Mouse (Mus musculus) left cerebral cortex, adult 8-10 months (tissue): ENCODE results near the gene Mgst2. TPM values are rescaled to one million over a fixed set of nuclear protein-coding genes. Genes with fewer than 3 reads are reported as not detected.

Experiments used
- DNase-seq, 2 experiments: peaks; one replicate each; pipeline ENCODE4 v3.0.0; 2022; ENCODE audit warnings: low spot score in 2 of 2
- total RNA-seq, 4 experiments: library from RNA; stranded (reverse); gene quantifications; 2 replicates each; pipeline ENCODE4 v1.2.4; 2022

Gene Mgst2
- total RNA-seq, 4 experiments from 2014 or later, result 0.72 TPM; not detected in 3

DNA sequence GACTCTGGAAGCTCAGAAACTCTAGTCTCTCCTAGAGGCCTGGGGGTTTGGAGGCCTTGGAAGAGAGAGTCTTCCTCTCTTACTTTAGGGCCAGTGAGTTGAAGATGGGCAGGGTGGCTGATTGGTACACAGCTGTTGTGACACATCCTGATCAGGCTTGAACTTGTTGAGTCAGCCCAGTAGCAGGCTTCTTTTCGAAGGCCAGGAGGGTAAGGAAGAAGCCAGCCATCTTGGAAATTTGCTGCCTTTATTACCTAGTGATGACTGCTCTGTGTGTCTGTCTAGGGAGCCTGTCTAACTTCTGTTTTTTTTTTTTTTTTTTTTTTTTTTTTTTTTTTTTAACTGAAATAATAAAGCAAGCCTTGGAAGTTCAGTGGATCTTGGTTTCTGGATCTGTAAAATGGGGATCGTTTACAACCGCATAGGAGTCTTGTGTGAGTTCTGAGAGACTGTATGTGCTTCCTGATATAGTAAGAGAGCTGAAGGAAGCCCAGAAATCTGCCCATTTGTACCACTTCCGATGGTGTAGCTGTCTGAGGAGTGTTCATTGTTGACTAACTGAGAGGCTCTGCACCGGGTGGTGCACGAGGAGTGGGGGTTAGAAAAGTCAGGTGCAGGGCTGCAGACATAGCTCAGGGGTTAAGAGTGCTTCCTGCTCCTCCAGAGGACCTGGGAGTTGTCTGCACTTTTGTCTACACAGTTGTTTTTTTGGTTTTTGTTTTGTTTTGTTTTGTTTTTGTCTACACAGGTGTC lies 5.7 kb upstream of the Mgst2 start:
- DNase-seq, result no peak

DNA sequence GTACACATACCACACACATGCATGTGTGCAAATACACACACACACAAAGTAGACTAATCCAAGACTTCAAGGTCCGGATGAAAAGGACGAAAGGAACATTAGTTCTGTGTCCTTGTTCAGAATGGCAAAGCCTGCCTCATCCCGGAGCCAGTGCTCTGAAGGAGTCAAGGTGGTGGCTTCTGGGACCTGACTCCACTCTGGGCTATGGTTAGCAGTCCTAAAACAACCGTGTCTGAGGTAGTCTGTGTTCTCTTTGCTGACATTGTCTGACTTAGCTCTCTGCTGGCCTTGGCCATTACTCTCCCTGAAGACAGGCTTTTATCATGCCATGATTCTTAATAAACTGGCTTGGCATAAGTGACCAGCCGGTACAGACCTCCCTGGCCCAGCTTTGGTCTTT lies 745 bp upstream of the Mgst2 start:
- DNase-seq, result no peak

DNA sequence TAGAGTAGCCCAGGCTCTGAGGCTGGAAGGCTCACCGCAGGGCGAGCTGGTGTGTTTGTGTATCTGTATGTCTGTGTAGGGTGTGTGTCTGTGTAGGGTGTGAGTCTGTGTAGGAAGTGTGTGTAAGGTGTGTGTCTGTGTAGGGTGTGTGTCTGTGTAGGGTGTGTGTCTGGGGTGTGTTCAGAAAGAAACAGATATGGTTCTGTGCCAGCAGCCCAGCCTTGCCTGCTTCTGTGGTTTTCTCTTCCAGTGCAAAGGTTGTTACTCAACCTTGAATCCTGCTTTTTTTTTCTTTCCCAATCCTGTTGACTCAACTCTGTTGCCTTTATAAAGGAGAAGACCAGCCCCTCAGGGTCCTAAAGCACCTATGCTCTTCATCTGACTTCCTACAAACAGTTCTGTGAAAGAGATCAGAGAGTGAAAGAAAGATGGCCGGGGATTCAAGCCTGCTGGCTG lies 689 bp downstream of the Mgst2 start:
- DNase-seq, result no peak

DNA sequence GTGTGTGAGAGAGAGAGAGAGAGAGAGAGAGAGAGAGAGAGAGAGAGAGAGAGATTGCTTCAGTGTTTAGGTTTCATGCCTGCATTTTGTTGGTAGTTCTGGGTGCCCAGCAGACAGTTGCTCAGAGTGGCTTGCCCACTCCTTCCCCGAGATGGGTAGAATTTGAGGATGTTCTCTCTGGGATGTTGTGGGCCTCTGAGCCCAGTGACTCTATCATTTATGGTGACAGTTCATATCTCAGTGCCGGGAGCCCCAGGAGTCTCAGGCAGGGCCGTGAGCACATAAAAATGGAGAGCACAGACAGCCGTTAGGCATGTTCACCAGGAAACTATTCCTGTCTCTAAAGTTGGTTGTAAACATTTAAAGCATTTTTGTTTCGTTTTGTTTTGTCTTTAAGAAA lies 1.2 kb downstream of the Mgst2 start:
- DNase-seq, result no peak

DNA sequence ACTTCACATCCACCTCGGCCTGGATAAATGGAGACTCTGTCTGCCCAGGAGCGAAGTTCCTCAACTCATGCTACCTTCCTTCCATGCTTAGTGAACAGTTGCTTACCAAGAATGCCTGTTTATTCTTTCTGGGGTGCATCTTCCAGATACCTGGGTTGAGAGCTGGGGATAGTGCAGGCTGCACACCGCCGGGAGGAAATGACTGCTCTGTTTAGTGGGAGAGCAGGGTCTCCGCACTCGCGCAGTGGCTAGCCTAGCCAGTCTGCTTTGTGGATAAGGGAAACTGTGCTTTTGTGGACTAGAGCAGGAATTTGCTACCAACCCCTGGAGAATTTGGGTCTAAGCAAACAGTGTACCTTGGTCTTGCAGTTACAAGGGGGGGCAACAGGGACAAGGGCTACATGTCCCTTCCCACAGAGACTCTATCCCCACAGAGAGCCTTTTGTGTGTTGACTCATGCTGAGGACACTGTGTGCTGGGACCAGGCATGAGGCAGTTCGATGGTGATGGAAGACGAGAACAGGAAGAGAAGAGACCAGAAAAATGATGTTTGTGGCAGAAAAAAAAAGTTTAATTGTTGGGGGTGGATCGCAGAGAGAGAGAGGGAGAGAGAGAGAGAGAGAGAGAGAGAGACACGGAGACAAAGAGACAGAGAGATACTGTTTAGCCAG lies 1.9 kb downstream of the Mgst2 start:
- DNase-seq, result no peak

DNA sequence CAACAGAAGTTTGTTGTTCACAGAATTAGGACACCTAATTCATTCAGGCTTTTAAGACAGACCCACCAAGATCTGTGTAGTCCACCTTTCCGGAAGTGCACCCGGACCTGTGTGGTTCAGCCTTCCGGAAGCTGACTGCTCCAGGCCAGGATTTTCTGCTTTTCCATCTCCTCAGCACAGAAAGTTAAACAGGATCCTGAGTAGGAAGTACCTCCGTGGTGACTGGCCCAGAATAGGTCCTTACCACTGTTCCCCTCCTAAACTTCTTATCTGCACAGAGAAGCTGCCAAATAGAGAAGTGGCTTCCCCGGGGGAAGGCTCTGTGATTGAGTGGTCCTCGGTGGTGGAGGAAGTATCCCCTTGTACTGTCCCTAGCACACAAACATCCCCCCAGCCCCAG lies 2.4 kb downstream of the Mgst2 start:
- no peak for DNase-seq

DNA sequence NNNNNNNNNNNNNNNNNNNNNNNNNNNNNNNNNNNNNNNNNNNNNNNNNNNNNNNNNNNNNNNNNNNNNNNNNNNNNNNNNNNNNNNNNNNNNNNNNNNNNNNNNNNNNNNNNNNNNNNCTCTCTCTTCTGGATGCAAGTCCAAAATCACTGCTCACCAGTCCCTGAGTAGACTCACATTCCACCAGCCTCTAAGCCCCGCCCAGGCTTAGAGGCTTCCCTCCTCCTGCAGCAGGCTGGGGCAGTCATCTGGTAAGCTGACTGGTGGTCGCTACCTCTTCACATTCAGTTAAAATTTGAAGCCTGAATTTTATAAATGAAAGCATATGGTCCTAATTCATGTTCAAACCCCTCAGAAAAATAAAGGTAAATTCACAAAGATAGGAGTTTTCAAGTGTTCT lies 8.4 kb downstream of the Mgst2 start:
- DNase-seq, result no peak

DNA sequence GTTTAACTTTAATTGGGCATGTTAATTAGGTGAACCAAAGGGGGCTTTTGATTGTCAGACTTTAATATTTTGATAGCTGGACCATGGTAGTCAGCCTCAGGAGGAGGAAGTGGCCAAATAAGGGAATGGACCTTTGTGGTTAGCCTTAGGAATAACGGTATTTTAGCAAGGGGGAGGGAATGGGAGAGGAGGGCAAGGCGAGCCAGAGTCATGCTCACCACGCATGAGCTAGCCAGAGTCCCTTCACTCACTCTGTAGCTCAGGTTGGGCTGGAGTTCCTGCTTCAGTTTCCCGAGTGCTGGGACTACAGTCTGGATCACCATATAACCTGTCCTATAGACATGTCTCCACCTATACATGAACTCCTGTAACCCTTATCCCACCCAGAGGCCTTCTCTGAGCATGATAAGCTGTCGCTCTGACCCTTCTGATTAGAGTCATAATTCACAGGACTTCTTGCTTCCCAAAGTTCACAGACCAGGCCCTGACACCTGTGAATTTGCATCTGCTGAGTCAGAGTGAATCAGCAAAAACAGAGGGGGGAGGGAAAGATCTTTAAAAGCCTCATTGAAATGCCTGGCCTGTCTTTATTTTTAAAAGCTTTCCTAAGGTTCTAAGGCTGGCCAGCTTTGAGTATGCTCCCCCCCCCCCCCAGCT lies 10.4 kb downstream of the Mgst2 start:
- DNase-seq, result no peak

DNA sequence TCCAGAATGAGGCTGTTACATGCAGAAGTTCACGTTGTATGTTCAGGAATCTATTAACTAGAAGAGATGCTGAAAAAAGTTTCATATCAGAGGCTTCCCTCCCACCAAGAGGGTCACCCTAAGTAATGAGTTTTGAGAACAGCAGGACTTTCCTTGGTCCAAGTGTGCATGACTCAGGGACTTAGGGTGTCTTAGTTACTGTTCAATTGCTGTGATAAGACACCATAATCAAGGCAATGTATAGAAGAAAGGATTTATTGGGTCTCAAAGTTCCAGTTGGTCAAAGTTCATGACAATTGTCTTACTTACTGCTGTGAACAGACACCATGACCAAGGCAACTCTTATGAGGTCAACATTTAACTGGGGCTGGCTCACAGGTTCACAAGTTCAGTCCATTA lies 10.9 kb downstream of the Mgst2 start:
- no peak for DNase-seq

DNA sequence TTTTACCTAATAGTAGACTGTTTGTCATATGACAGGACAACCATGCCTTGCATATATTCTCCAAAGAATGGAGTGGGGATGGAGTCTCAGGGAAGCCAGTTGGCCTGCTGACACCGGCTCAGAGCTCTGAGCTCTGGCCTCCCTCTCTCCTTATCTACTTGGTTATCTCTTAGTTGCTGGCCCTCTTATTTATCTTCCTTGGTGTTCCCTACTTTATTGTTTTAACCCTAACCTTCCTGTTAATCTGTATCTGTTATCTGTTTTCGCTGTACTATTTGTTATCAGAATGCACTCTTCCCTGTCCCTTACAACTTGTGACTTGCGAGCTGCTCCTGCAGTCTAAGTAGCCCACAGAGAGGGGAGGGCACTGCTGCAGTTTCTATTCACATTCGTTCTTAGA lies 12.5 kb downstream of the Mgst2 start:
- no peak for DNase-seq

DNA sequence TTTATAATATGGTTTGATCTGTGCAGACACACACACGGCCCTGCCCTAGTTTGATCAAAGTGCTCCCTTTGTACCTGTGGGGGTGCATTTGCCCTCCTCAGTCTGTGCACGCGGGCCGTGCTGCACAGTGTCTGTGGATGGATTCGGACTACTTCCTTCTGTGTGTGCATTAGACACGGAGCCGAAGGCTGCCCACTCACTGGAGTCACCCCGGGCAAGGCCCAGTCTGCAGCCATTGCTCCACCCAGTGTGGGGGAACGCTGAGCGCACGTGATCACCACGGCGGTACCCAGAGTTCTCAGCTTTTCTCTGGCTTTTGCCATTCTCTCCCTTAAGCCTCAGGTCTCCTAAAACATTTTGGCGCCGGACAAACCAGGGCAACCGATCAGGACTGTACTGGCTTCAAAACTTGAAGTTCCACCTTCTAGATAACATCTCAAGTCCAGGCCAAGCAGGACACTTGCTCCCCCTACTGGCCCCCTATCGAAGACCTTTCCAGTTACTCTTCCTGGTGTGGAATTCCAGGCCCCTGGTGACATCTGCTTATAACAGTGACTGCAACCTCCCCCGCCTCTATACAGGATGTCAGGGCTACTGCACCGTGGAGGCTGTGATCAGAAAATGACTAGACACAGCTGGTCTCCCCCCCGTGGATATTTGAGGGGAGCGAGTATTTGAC lies 13.4 kb downstream of the Mgst2 start:
- DNase-seq, result no peak

DNA sequence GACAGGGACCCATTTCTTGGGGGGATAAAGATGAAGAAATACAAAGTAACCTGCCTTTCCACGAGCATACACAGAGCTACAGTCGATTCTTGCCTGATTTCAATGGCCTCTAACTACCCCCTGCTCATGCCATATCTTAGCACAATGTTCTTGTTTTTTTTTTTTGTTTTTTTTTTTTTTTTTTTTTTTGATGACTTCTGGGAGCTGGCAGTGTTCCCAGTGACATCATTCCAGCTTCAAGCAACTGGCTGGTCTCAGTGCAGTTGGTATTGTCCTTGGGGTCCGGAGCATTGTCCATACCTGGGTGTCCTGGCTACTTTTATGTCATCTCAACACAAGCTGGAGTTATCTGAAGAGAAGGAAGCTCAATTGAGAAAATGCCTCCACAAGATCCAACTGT lies 14.8 kb downstream of the Mgst2 start:
- no peak for DNase-seq

DNA sequence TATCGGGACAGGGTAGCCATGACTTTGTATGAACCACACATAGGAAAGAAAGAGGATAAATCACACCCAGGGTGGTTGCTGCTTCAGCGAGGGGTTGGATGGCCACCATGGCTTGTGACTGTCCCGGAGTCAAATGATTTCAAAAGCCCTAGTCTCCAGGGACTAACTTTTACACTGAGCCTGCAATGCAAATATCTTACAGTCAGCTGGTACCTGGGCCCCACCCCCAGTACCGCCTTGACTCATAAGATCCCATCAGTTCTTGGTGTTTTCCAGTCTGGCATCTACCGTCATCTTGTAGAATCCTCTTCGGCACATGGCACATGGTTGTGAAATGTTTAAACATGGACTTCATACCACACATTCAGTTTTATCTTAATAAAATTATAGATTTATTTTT lies 25.4 kb downstream of the Mgst2 start:
- no peak for DNase-seq

DNA sequence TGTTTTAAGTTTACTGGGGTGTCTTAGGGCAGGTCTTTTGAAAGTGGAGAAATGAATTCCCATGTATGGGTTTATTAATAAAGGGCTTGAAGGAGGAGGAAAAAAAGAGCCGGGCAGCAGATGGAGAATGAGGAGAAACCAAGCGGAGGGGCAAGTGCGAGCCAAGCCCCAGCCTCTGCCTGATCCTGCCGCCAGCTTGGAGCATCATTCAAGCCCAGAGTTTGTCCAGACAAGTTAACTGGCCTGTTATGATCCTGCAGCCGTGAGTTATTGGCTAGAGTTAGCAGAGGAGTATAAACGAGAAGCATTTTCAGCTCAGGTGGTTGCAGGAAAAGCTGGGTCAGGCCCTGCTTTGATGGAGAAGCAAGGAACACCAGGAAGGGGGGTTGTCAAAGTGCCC lies 26.2 kb downstream of the Mgst2 start:
- DNase-seq, result no peak

DNA sequence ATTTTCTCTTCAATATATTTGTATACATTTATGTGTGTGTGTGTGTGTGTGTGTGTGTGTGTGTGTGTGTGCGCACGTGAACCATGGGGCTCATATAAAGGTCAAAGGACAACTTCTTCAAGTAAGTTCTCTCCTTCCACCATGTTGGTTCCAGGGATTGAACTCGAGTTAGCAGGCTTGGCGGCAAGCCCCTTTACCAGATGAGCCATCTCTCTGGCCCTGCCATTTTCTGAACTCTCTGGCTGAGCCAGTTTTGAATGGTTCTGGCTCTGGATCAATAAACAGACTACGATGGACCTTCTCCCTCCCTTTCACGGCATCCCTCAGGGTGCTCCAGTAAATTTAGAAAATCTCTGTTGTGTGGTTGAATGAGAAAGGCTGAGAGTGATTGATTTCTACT lies 26.6 kb downstream of the Mgst2 start:
- DNase-seq, result no peak

DNA sequence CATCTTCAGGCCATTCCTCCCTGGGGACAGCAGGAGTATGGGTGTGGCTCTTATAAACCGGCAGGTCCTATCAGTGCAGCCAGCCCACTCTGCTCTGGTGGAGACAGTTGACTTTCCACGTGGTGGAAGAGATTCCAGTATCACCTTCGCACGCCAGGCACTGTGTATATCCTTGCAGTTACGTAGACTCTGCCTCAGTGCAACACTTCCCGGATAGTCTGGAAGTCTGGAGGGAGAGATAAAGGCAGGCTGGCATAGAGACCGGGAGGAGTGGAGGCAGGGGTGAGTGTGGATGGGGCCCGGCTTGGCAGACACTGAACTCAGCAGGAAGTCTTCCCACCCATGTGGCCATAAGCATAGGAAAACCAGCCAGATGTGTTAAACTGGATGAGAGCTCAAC lies 28.6 kb downstream of the Mgst2 start:
- DNase-seq, result no peak

DNA sequence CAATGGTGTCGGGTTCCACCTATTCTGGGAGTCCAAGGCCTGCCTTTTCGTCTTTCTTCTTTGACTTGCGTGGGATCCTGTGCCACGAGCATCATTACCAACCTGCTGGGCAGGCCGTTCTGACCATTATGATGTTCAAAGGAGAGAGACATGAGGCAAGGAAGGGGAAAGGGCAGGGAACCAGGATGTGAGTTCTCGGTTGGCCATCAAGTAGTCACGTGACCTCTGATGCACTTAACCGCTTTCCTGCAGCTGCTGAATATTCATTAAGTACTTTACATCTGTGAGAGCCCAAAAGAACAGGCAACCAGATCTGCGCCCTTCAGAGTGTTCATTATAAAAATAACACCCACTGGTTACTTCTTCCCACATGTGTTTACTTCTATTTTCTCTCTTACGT lies 33.0 kb downstream of the Mgst2 start:
- no peak for DNase-seq

DNA sequence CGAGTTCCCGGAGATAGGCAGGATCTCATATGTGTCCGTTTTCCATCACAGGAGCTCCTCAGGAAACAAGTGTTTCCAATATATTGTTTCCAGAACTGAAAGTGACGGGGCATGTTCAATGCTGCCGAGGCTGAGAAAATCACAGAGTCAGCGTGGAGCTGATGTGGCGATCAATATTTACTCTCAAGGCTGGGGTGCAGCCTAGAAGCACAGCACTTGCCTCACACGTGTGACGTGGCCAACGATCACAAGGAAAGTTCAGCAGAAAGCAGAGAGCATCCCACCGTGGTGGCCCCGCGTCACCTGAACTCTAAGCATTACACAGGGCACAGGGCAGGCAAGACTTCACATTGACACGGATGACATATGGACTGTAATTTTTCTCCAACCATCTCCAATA lies 34.4 kb downstream of the Mgst2 start:
- DNase-seq, result no peak

DNA sequence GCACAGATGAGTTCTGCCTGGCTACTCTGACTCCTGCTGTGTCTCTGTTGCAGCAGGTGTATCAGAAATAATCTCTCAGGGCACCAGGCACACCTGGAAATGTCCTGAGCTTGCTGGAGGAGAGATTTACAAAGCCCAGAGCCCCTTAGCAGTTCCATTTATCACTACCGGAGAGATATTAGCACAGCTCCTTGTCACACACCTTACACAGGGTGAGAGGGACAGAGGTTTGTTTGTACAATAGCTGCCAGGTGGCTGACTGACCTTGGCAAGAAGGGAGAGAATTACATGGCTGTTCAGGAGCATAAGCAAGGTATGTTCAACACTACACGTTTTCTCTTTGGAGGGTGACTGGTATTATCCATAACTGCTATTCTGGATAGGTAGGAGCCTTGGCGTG lies 35.6 kb downstream of the Mgst2 start:
- no peak for DNase-seq

DNA sequence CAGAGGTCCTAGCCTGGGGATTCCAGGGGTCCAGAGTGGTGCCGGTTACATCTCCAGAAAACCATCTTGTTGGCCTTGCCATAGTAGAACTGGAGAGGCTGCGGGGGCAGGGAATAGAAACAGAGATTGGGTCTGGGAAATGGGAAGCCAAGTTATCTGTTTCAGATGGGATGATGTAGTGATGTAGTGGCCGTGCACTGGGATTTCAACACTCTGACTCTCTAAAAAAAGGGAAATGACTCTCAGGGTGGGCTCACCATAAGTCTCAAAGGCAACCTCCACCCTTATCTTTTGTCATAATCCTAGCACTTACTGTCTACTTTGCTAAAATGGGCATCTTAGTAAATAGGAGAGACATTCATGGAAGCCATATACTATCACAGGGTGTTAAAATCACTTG lies 37.8 kb downstream of the Mgst2 start:
- no peak for DNase-seq

DNA sequence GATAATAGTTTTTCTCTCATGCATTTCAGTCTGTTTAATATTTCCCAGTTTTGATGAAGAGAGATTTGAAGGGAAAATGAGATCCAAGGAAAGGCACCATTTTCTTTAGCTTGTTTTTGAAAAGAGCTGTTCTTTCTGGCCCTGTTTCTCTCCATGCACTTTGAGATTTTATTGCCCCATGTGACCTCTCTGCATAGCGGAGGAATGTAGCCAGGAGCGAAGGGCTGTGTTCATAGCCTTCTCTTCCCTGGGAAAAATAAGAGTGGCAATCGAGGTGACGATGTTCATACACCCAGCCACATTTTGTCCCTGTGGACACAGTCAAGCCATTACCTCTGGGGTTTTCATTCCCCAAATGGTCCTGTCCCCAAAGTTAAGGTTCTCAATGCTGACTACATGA lies 40.0 kb downstream of the Mgst2 start:
- DNase-seq, result no peak

DNA sequence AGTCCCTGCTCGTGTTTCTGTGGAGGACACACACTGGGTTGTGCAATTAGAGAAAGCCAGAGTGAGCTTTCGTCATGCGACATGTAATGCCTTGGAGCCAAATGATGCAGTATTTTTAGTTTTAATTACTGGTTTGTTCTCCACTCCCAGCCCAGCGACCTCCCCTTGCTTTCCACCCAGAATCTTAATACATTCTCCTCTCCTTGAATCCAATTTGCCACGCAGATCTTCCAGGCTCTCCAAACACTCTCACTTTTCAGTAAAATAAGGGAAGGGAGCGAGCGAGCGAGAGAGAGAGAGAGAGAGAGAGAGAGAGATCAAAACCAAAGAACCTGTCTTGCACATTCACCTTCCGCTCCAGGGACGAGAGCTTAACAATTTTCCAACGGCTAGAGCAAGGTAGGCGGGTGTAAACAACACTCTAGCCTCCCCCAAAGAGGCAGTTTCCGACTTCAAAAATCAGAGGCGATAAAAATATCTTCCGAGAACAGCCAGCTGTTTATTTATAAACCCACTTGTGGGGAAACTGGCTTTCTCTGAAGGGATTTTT lies 40.6 kb downstream of the Mgst2 start:
- DNase-seq, result peak in 1 of 2 experiments; percentile 28
